Mouse (Mus musculus) limb, embryonic 12.5 days (tissue): Measurements from ENCODE around the gene Bsdc1. TPM values are rescaled to one million over a fixed set of nuclear protein-coding genes. Genes with fewer than 3 reads are reported as not detected.
"Not testable (repeated sequence)": the region's sequence is repeated elsewhere in the genome, so short reads cannot be mapped to it uniquely, and the experiment has no call there.

Experiments
- ATAC-seq: fragments of 200-750 bp; cut with Nextera tagmentation; 2 replicates; pipeline ENCODE4 v1.8.0; 2017; ENCODE audit warnings: low read depth, moderate TSS enrichment; ENCODE audit not compliant: insufficient number of reproducible peaks, insufficient read depth, low FRiP score, low TSS enrichment
- H3K27ac ChIP-seq: fragments of 300-500 bp; sonication (generic); 2 replicates; pipeline ENCODE4 v1.5.1; 2016; ENCODE audit warnings: mild to moderate bottlenecking, moderate library complexity
- H3K27me3 ChIP-seq: fragments of 300-500 bp; sonication (generic); 2 replicates; pipeline ENCODE4 v1.6.1; 2016; ENCODE audit warnings: mild to moderate bottlenecking, moderate library complexity
- H3K36me3 ChIP-seq: fragments of 300-500 bp; sonication (generic); 2 replicates; pipeline ENCODE4 v1.6.1; 2016; ENCODE audit warnings: mild to moderate bottlenecking, moderate library complexity
- H3K4me1 ChIP-seq: fragments of 300-500 bp; sonication (generic); replicated peaks from 2 replicates; pipeline ENCODE4 v1.6.1; 2016
- H3K4me2 ChIP-seq: fragments of 300-500 bp; sonication (generic); 2 replicates; pipeline ENCODE4 v1.6.1; 2016; ENCODE audit warnings: mild to moderate bottlenecking, moderate library complexity
- H3K4me3 ChIP-seq: fragments of 300-500 bp; sonication (generic); replicated peaks from 2 replicates; pipeline ENCODE4 v1.5.1; 2016; ENCODE audit warnings: mild to moderate bottlenecking
- H3K9ac ChIP-seq: fragments of 300-500 bp; sonication (generic); replicated peaks from 2 replicates; pipeline ENCODE4 v1.6.1; 2016; ENCODE audit warnings: mild to moderate bottlenecking, moderate library complexity
- H3K9me3 ChIP-seq: fragments of 300-500 bp; sonication (generic); 2 replicates; pipeline ENCODE4 v1.6.1; 2016; ENCODE audit warnings: mild to moderate bottlenecking, moderate library complexity
- WGBS: fragments of 180-500 bp; shearing (Covaris S2); methylation state at CpG from one replicate; pipeline ENCODE4 v1.1.7; 2016; 5-methylcytosine and 5-hydroxymethylcytosine counted together
- polyA plus RNA-seq: library from polyadenylated mRNA; unstranded; fragments of >200 nt; fragmentation: Nextera tagmentation; extraction: Ambion mirVana; gene quantifications from 2 replicates; pipeline ENCODE4 v1.2.1, GENCODE M21; 2016

Bsdc1 gene
- polyA plus RNA-seq, 1 experiment from 2014 or later = 24.6 TPM

DNA sequence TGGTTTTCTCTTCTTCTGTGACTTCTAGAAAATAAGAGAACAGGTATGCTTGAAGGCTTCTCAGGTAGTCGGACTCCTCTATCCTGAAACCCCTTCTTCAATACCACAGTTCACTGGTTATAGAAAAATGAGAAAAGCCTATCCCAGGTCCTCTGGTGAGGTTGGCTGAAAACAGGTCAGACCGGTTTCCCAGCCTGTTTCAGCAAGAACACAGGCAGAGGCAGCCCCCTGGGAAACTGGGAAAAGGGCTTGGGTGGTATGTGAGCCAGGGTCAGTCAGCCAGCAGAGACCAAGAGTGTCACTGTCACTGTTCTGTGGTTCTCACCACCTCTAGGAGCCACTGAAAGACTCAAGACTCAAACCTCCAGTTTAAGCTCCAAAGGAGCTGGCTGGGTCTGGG lies 55.5 kb downstream of the Bsdc1 start:
- Histone ChIP-seq H3K36me3 (peaks cover 73% of the 10 kb centered on the region), H3K4me3 (no peak overlapping the region), H3K4me2 (0 out of 2 replicates have a peak overlapping the region, but pooled peaks have one; percentile 13), H3K27me3 (no peaks in the 10 kb centered on the region), H3K27ac (peak overlapping the region; percentile 56; the same call in 1 of the 2 replicates), H3K9ac (no peak overlapping the region), H3K4me1 (peaks cover 30% of the 10 kb centered on the region), H3K9me3 (no peaks in the 10 kb centered on the region)
- ATAC-seq = no peak
- 42% methylated on average over 2 of the region's 2 CpGs for WGBS

DNA sequence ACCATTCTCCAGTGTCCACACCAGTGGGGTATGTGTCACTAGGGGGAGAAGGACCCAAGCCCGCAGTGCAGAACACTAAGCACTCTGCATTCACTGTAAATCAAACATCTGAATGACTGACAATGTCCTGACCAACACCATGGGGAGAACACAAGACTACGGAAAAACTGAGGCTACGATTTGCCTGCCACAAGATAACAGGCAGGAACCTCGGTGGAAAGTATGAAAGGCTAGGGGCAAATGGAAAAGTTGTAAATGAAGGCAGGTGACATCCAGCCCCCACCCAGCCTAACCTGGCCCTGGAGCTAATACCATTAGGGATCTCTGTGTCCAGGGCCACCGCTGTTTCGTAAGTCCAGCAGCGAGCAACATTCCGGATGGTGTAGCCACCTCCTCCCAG lies 57.1 kb downstream of the Bsdc1 start:
- ATAC-seq = no peak
- peaks cover 19% of the 10 kb centered on the region for H3K4me1 ChIP-seq
- no peaks in the 10 kb centered on the region for H3K27me3 ChIP-seq
- no peak overlapping the region for H3K4me2 ChIP-seq
- no peaks in the 10 kb centered on the region for H3K9me3 ChIP-seq
- 90% methylated on average over 8 of the region's 8 CpGs for WGBS
- H3K9ac ChIP-seq = no peak overlapping the region
- H3K36me3 ChIP-seq = peaks cover 89% of the 10 kb centered on the region
- H3K4me3 ChIP-seq = no peak overlapping the region
- H3K27ac ChIP-seq = no peak overlapping the region

DNA sequence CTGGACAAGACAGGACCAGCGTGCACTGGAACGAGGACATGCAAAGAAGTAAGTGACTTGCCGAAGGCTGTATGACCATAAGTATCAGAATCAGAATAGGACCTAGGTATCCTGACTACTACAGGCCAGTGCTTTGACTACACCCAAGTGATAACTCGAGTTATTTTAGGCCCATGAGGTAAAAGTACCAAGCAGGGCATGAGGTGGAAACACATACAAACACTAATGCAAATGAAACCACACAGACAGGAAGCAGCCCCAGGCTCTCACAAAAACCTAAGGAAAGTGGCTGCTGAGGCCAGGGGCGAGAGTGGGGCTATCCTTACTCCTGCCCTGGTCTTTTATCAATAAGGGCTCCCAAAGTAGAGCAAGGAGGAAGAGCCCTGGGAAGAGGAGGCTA lies 64.0 kb downstream of the Bsdc1 start:
- Histone ChIP-seq H3K27me3 (no peaks in the 10 kb centered on the region), H3K9me3 (no peaks in the 10 kb centered on the region), H3K36me3 (peaks cover 93% of the 10 kb centered on the region), H3K4me2 (no peak overlapping the region), H3K27ac (no peak overlapping the region), H3K9ac (no peak overlapping the region), H3K4me1 (no peaks in the 10 kb centered on the region), H3K4me3 (no peak overlapping the region)
- no peak for ATAC-seq
- 95% methylated on average over 5 of the region's 5 CpGs for WGBS

DNA sequence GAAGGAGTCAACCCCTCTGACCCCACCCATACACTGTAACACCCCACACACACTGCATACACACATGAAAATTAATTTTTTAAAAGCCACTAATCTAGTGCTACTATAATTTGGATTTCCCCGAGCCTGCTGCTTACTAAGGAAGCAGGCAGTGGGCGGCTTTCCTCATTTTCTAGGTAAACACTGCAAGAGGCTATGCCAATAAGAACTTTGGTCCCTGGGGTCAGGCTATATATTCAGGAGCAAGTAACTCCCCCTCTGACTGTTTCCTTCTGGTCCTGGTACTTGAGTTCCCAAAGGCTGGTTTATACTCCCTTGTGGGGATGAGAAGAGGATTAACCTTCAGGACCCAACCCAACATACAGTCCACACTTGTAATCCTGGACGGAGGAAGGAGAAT lies 64.5 kb downstream of the Bsdc1 start:
- no peak for ATAC-seq
- H3K27me3 ChIP-seq = no peaks in the 10 kb centered on the region
- H3K9me3 ChIP-seq = no peaks in the 10 kb centered on the region
- H3K36me3 ChIP-seq = peaks cover 93% of the 10 kb centered on the region
- WGBS = 92% methylated on average over 3 of the region's 3 CpGs
- H3K27ac ChIP-seq = no peak overlapping the region
- H3K4me1 ChIP-seq = no peaks in the 10 kb centered on the region
- no peak overlapping the region for H3K9ac ChIP-seq
- no peak overlapping the region for H3K4me3 ChIP-seq
- no peak overlapping the region for H3K4me2 ChIP-seq

DNA sequence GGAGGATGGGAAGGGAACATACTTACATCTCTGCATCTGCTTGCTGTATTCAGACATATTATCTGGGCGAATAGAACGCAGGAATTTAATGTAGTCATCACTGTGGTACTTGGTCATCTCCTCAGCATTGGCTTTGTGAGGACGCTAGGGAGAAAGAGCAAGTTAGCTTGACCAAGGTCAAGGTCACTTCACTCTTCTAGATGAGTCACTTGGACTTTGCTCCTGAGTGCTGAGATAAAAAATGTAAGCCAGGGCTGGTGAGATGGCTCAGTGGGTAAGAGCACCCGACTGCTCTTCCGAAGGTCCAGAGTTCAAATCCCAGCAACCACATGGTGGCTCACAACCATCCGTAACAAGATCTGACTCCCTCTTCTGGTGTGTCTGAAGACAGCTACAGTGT lies 67.5 kb downstream of the Bsdc1 start:
- H3K9ac ChIP-seq, H3K4me3 ChIP-seq, H3K27me3 ChIP-seq, H3K4me2 ChIP-seq, H3K27ac ChIP-seq, H3K9me3 ChIP-seq, ATAC-seq, H3K4me1 ChIP-seq: not testable (repeated sequence)
- 94% methylated on average over 6 of the region's 6 CpGs for WGBS
- H3K36me3 ChIP-seq = peaks cover 91% of the 10 kb centered on the region

Other genes starting within 250 kb of the Bsdc1 start
- 4.6 and 5.1 TPM in 2 replicates for gene C77080, start 200.2 kb upstream of the Bsdc1 start, polyA plus RNA-seq
- gene Sync, start 174.0 kb upstream of the Bsdc1 start, polyA plus RNA-seq = 1.2 and 1.9 TPM in 2 replicates
- 577 and 606 TPM in 2 replicates for gene Rbbp4, start 126.2 kb upstream of the Bsdc1 start, polyA plus RNA-seq
- 45.0 and 48.8 TPM in 2 replicates for gene Zbtb8os, start 125.9 kb upstream of the Bsdc1 start, polyA plus RNA-seq
- 12.0 and 13.0 TPM in 2 replicates for gene Zbtb8a, start 83.5 kb upstream of the Bsdc1 start, polyA plus RNA-seq
- 1.2 and 1.4 TPM in 2 replicates for gene Zbtb8b, start 20.7 kb upstream of the Bsdc1 start, polyA plus RNA-seq
- gene Tssk3, start 29.4 kb downstream of the Bsdc1 start, polyA plus RNA-seq = not detected in 2 replicates
- gene Fam229a, start 29.6 kb downstream of the Bsdc1 start, polyA plus RNA-seq = not detected in 2 replicates
- gene Marcksl1, start 52.0 kb downstream of the Bsdc1 start, polyA plus RNA-seq = 1,451 and 1,538 TPM in 2 replicates
- gene Hdac1, start 81.1 kb downstream of the Bsdc1 start, polyA plus RNA-seq = 278 and 292 TPM in 2 replicates
- gene Lck, start 112.1 kb downstream of the Bsdc1 start, polyA plus RNA-seq = 12.4 and 17.0 TPM in 2 replicates
- gene Fam167b, start 117.0 kb downstream of the Bsdc1 start, polyA plus RNA-seq = 3.4 and 4.1 TPM in 2 replicates
- 259 and 264 TPM in 2 replicates for gene Eif3i, start 139.1 kb downstream of the Bsdc1 start, polyA plus RNA-seq
- 187 and 190 TPM in 2 replicates for gene Tmem234, start 139.1 kb downstream of the Bsdc1 start, polyA plus RNA-seq
- 2.3 and 2.7 TPM in 2 replicates for gene Dcdc2b, start 152.7 kb downstream of the Bsdc1 start, polyA plus RNA-seq
- 31.8 and 32.5 TPM in 2 replicates for gene Iqcc, start 157.5 kb downstream of the Bsdc1 start, polyA plus RNA-seq
- gene Ccdc28b, start 162.4 kb downstream of the Bsdc1 start, polyA plus RNA-seq = 52.0 and 53.6 TPM in 2 replicates
- gene Txlna, start 179.5 kb downstream of the Bsdc1 start, polyA plus RNA-seq = 106 and 109 TPM in 2 replicates
- 13.9 and 18.0 TPM in 2 replicates for gene Kpna6, start 211.2 kb downstream of the Bsdc1 start, polyA plus RNA-seq
- gene Tmem39b, start 235.3 kb downstream of the Bsdc1 start, polyA plus RNA-seq = 15.4 and 16.8 TPM in 2 replicates